Mouse (Mus musculus) adrenal gland, postnatal 10 days (tissue): ENCODE results near the gene Mrps30. TPM values are rescaled to one million over a fixed set of nuclear protein-coding genes. Genes with fewer than 3 reads are reported as not detected.
A peak's percentile ranks its signal among the peaks of the same experiment; 100 is the strongest.
"Not testable (repeated sequence)": the region's sequence is repeated elsewhere in the genome, so short reads cannot be mapped to it uniquely, and the experiment has no call there.

ENCODE experiments used
- DNase-seq: peaks from one replicate; pipeline ENCODE4 v3.0.0; 2021; ENCODE audit warnings: mixed read lengths
- long read RNA-seq, 2 experiments: library from polyadenylated mRNA; stranded (forward); transcript quantifications; one replicate each; pipeline ENCODE4 v2.0.0; 2021
- total RNA-seq, 2 experiments: library from RNA; stranded (reverse); gene quantifications; 2 replicates each; pipeline ENCODE4 v1.2.3; 2021

Gene Mrps30
- total RNA-seq = 10 to 100 TPM; 32.1 to 32.9 TPM
- long read RNA-seq, experiment 1, transcript Mrps30-201 (5 exons, 3,319 nt) = major isoform, 190 of 195 reads
- long read RNA-seq, experiment 1, partial matches to known transcripts = 2 of 195 reads
- long read RNA-seq, experiment 1, other reads (novel, unspliced or antisense) = 3 of 195 reads
- long read RNA-seq, experiment 2, transcript Mrps30-201 (5 exons, 3,319 nt) = major isoform, 111 of 116 reads
- long read RNA-seq, experiment 2, partial matches to known transcripts = 3 of 116 reads
- long read RNA-seq, experiment 2, other reads (novel, unspliced or antisense) = 2 of 116 reads

GRCm38 (mm10) chr13:118386511-118387447 is at the start of gene Mrps30, which contains the start of gene B430218F22Rik:
Gene Mrps30 (minus strand): TSS chr13:118387252.
Gene B430218F22Rik (plus strand): TSS chr13:118386630.
- DNase-seq = peak; percentile 95

- DNase-seq = no peak
Measured at GRCm38 (mm10) chr13:118420847-118421246, 33.8 kb upstream of the Mrps30 start.

GRCm38 (mm10) chr13:118420408-118420807 is 33.4 kb upstream of the Mrps30 start:
- no peak for DNase-seq

GRCm38 (mm10) chr13:118418163-118418562 is 31.1 kb upstream of the Mrps30 start:
- no peak for DNase-seq

- DNase-seq = no peak
Measured at GRCm38 (mm10) chr13:118411297-118411992, 24.4 kb upstream of the Mrps30 start.

GRCm38 (mm10) chr13:118403544-118403943 is 16.5 kb upstream of the Mrps30 start:
- DNase-seq = no peak

GRCm38 (mm10) chr13:118400340-118400739 is 13.3 kb upstream of the Mrps30 start:
- no peak for DNase-seq

GRCm38 (mm10) chr13:118395803-118396202 is 8.8 kb upstream of the Mrps30 start:
- no peak for DNase-seq

- DNase-seq = not testable (repeated sequence)
Measured at GRCm38 (mm10) chr13:118387448-118387801, 373 bp upstream of the Mrps30 start.

- no peak for DNase-seq
Measured at GRCm38 (mm10) chr13:118380381-118380780, 6.7 kb downstream of the Mrps30 start.

GRCm38 (mm10) chr13:118379155-118379554 is 7.9 kb downstream of the Mrps30 start:
- peak; percentile 66 for DNase-seq

GRCm38 (mm10) chr13:118372871-118373270 is 14.2 kb downstream of the Mrps30 start:
- DNase-seq = no peak

- no peak for DNase-seq
Measured at GRCm38 (mm10) chr13:118365774-118366173, 21.3 kb downstream of the Mrps30 start.

- DNase-seq = no peak
Measured at GRCm38 (mm10) chr13:118363342-118363741, 23.7 kb downstream of the Mrps30 start.

- DNase-seq = no peak
Measured at GRCm38 (mm10) chr13:118350870-118351269, 36.2 kb downstream of the Mrps30 start.

GRCm38 (mm10) chr13:118350257-118350656 is 36.8 kb downstream of the Mrps30 start:
- peak; percentile 7 for DNase-seq

Other genes starting within 250 kb of the Mrps30 start
- under 1 TPM in 1 of 2 experiments, not detected in 1; 0.27 TPM for gene B430218F22Rik, start 622 bp downstream of the Mrps30 start, total RNA-seq